ENCODE assay signal across 20 mouse cellular contexts in the genomic region with DNA sequence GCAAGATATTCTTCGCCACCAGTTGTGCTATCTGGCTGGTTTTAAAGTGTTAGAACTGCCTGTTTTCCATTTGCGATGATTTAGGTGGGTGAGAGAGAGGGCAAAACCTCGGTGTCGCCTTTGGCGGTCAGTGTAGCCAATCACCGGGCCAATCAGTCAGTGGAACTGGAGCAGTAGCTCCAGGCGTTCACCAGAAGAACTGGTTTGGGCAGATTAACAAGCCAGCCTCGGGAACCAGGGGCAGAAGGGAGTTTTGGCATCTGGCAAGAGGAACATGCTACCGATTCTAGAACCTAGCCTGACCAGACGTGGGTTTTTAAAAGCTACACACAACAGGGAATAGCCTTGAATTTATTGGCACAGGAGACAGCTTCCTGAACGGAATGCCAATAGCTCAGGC. TPM values are rescaled to one million over a fixed set of nuclear protein-coding genes. Genes with fewer than 3 reads are reported as not detected.
DNase-seq lines count a peak whose midpoint lies in the region; ATAC-seq lines count a peak whose summit lies in the region.
"Had no signal": no experiment of that assay in that cellular context is flagged by ENCODE, and none has a peak within 500 bp of the region (broad histone marks: within the 10 kb centered on the region; RNA-seq: fewer than 3 reads in every experiment).

No protein-coding gene starts in this region.

- H3K27ac ChIP-seq in lung, embryonic 16.5 days (ENCODE audit: low read length): no peak overlapping the region
- H3K27ac ChIP-seq: macrophage; neural tube, embryonic 13.5 days had no signal

- no peak overlapping the region for H3K9ac ChIP-seq in lung, embryonic 16.5 days (ENCODE audit: low read length)
- H3K9ac ChIP-seq: neural tube, embryonic 13.5 days had no signal

- no peaks in the 10 kb centered on the region for H3K27me3 ChIP-seq in lung, embryonic 16.5 days (ENCODE audit: control insufficient read depth, insufficient read depth, low read depth, low read length)
- H3K27me3 ChIP-seq: neural tube, embryonic 13.5 days had no signal

- WGBS in lung, embryonic 16.5 days: 32% methylated on average over 11 of the region's 11 CpGs

- H3K9me3 ChIP-seq in lung, embryonic 16.5 days (ENCODE audit: control insufficient read depth, low read length): no peaks in the 10 kb centered on the region
- H3K9me3 ChIP-seq: neural tube, embryonic 13.5 days had no signal

- peak; percentile 58 for DNase-seq in urinary bladder, postnatal 14 days (ENCODE audit: low spot score)
- no peak for DNase-seq in urinary bladder, postnatal 25 days (ENCODE audit: low spot score)
- DNase-seq in kidney, adult 8-10 months: peak; percentile 22 to 47
- no peak for DNase-seq in thymus, postnatal 4 days
- no peak for DNase-seq in ovary, adult 18-20 months (ENCODE audit: low spot score)
- no peak for DNase-seq in left cerebral cortex, postnatal 4 days
- DNase-seq: cerebellum, adult 9-11 months; embryo, embryonic 11 days; gastrocnemius, postnatal 36 days; heart, postnatal 14 days; right cerebral cortex, postnatal 14 days; thymus, postnatal 25 days had no signal

- ATAC-seq in lung, embryonic 16.5 days (ENCODE audit: low read depth): peak; percentile 31; the same call in 1 of the 2 replicates
- ATAC-seq: forebrain, embryonic 14.5 days; hindbrain, embryonic 16.5 days had no signal

- peak overlapping the region; percentile 25; the same call in 1 of the 2 replicates for H3K4me2 ChIP-seq in lung, embryonic 16.5 days (ENCODE audit: low read depth, low read length)
- H3K4me2 ChIP-seq: heart, embryonic 11.5 days; liver, embryonic 11.5 days; midbrain, embryonic 11.5 days; neural tube, embryonic 13.5 days had no signal

- H3K4me3 ChIP-seq in lung, embryonic 16.5 days (ENCODE audit: low read length): no peak overlapping the region
- H3K4me3 ChIP-seq: neural tube, embryonic 13.5 days had no signal

- H3K4me1 ChIP-seq in lung, embryonic 16.5 days (replicated peaks; ENCODE audit: control insufficient read depth, insufficient read depth, low read length): no peaks in the 10 kb centered on the region
- H3K4me1 ChIP-seq: neural tube, embryonic 13.5 days had no signal

- H3K36me3 ChIP-seq in lung, embryonic 16.5 days (ENCODE audit: control insufficient read depth, insufficient read depth, low read length): no peaks in the 10 kb centered on the region
- H3K36me3 ChIP-seq: neural tube, embryonic 13.5 days had no signal

- intact Hi-C loops in left cerebral cortex, postnatal 4 days (cut with DNase I): no loop called here

RNA-seq across cellular contexts. Expression of a gene that starts 5.8 kb away (rescaled TPM):
- polyA plus RNA-seq in lung, embryonic 16.5 days (2015; fragmentation: Nextera tagmentation; extraction: Ambion mirVana): 109 and 117 TPM in 2 replicates
- total RNA-seq in left cerebral cortex, postnatal 4 days (2021): 10 to 100 TPM; 34.2 to 34.5 TPM

RNA-seq across cellular contexts. Expression of a gene that starts 13.8 kb away (rescaled TPM):
- 85.5 and 86.2 TPM in 2 replicates for polyA plus RNA-seq in lung, embryonic 16.5 days (2015; fragmentation: Nextera tagmentation; extraction: Ambion mirVana)
- total RNA-seq in left cerebral cortex, postnatal 4 days (2021): 10 to 100 TPM; 43.2 to 48.8 TPM

RNA-seq across cellular contexts. Expression of a gene that starts 14.0 kb away (rescaled TPM):
- 19.1 and 21.8 TPM in 2 replicates for polyA plus RNA-seq in lung, embryonic 16.5 days (2015; fragmentation: Nextera tagmentation; extraction: Ambion mirVana)
- total RNA-seq in left cerebral cortex, postnatal 4 days (2021): 1 to 10 TPM; 2.7 to 3.8 TPM

RNA-seq across cellular contexts. Expression of a gene that starts 30.3 kb away (rescaled TPM):
- polyA plus RNA-seq in lung, embryonic 16.5 days (2015; fragmentation: Nextera tagmentation; extraction: Ambion mirVana): 7.5 and 9.9 TPM in 2 replicates
- total RNA-seq in left cerebral cortex, postnatal 4 days (2021): 100 to 1,000 TPM; 172 to 190 TPM

RNA-seq across cellular contexts. Expression of a gene that starts 33.9 kb away (rescaled TPM):
- 42.5 and 45.8 TPM in 2 replicates for polyA plus RNA-seq in lung, embryonic 16.5 days (2015; fragmentation: Nextera tagmentation; extraction: Ambion mirVana)
- 10 to 100 TPM; 20.4 to 22.2 TPM for total RNA-seq in left cerebral cortex, postnatal 4 days (2021)

Comparison
In these comparisons a context has a peak if more than half of its experiments do, and no peak if none do; other contexts are left out.
1. DNase-seq: peak in urinary bladder, postnatal 14 days (single experiment) and kidney, adult 8-10 months (2 of 2); none in urinary bladder, postnatal 25 days (single experiment), thymus, postnatal 4 days (single experiment), ovary, adult 18-20 months (single experiment) and left cerebral cortex, postnatal 4 days (single experiment).